Mouse (Mus musculus) olfactory bulb, adult 2 months (tissue): ENCODE results near the gene Ccdc144b.

Experiments used
- CTCF ChIP-seq: fragments of 200-500 bp; IDR thresholded peaks from 2 replicates; pipeline ENCODE4 v1.5.1; 2012; ENCODE audit warnings: low read depth, mild to moderate bottlenecking, low read length, moderate library complexity; ENCODE audit not compliant: insufficient read depth
- POLR2A ChIP-seq: fragments of 200-500 bp; IDR thresholded peaks from 2 replicates; pipeline ENCODE4 v1.6.1; 2012; ENCODE audit warnings: mild to moderate bottlenecking, low read depth, low read length, moderate library complexity; ENCODE audit not compliant: insufficient read depth

- TF ChIP-seq POLR2A (no peak), CTCF (no peak)
Measured at GRCm38 (mm10) chr3:36008411-36009154, 44.8 kb downstream of the Ccdc144b start.
